Mouse (Mus musculus): ENCODE results near the gene Ube2l3. TPM values are rescaled to one million over a fixed set of nuclear protein-coding genes. Genes with fewer than 3 reads are reported as not detected.

The Ube2l3 gene
- polyA plus RNA-seq, 2 experiments = 65.1 to 218 TPM

- Histone ChIP-seq H3K36me3 (replicated peaks; ENCODE audit: control insufficient read depth, insufficient read depth, low read depth) (no peaks in the 10 kb centered on the region; the same call in 1 of the 2 replicates), H3K9ac (replicated peaks) (no peak overlapping the region), H3K4me2 (ENCODE audit: low read depth) (no peak overlapping the region), H3K27me3 (ENCODE audit: control insufficient read depth, insufficient read depth, low read length) (no peaks in the 10 kb centered on the region), H3K27ac (no peak overlapping the region), H3K4me1 (replicated peaks; ENCODE audit: control insufficient read depth in 2 of 2, insufficient read depth in 2 of 2, low read length in 1 of 2) (peaks cover 6 to 15% of the 10 kb centered on the region in 2 experiments), H3K4me3 (ENCODE audit: insufficient read depth in 1 of 2, low read depth in 2 of 2, low read length in 2 of 2) (no peak overlapping the region), H3K9me3 (ENCODE audit: control insufficient read depth, low read length) (no peaks in the 10 kb centered on the region)
- 90% methylated on average over 1 of the region's 1 CpGs for WGBS (ENCODE audit: insufficient replicate concordance)
- no peak for ATAC-seq (ENCODE audit: insufficient read depth)
- no peak for TF ChIP-seq EP300 (IDR thresholded peaks at IDR 0.05; ENCODE audit: low read depth)
- TF ChIP-seq CTCF (IDR thresholded peaks at IDR 0.05; ENCODE audit: low read depth) = peak; percentile 89
- peak in 1 of 3 experiments; percentile 55 for DNase-seq (ENCODE audit: low read depth in 3 of 3, low spot score in 3 of 3)
Observed at GRCm38 (mm10) chr16:17127292-17127691, 75.2 kb downstream of the Ube2l3 start.

- Histone ChIP-seq H3K9me3 (ENCODE audit: control insufficient read depth, low read length) (no peaks in the 10 kb centered on the region), H3K4me2 (ENCODE audit: low read depth) (peak within 1 kb of the TSS; percentile 85), H3K36me3 (replicated peaks; ENCODE audit: control insufficient read depth, insufficient read depth, low read depth) (no peaks in the 10 kb centered on the region; the same call in 1 of the 2 replicates), H3K4me3 (ENCODE audit: insufficient read depth in 1 of 2, low read depth in 2 of 2, low read length in 2 of 2) (peak within 1 kb of the TSS; percentile 64 to 74), H3K4me1 (replicated peaks; ENCODE audit: control insufficient read depth in 2 of 2, insufficient read depth in 2 of 2, low read length in 1 of 2) (peaks cover 0 to 11% of the 10 kb centered on the region in 2 experiments), H3K9ac (replicated peaks) (peak within 1 kb of the TSS; percentile 76), H3K27ac (peak within 1 kb of the TSS; percentile 70), H3K27me3 (ENCODE audit: control insufficient read depth, insufficient read depth, low read length) (no peaks in the 10 kb centered on the region)
- TF ChIP-seq EP300 (IDR thresholded peaks at IDR 0.05; ENCODE audit: low read depth) (no peak; the same call in 1 of the 2 replicates), CTCF (IDR thresholded peaks at IDR 0.05; ENCODE audit: low read depth) (peak; percentile 29; the same call in 1 of the 2 replicates)
- WGBS (ENCODE audit: insufficient replicate concordance) = under 1% methylated on average over 25 of the region's 25 CpGs
- ATAC-seq (ENCODE audit: insufficient read depth) (peak; percentile 98), DNase-seq (ENCODE audit: low read depth in 3 of 3, low spot score in 3 of 3) (peak; percentile 82 to 84 (median 83))
Observed at GRCm38 (mm10) chr16:17124871-17125520, 77.5 kb downstream of the Ube2l3 start, which contains the start of gene 2610318N02Rik. TSS of gene 2610318N02Rik (minus strand) at chr16:17125167.

- Histone ChIP-seq H3K36me3 (replicated peaks; ENCODE audit: control insufficient read depth, insufficient read depth, low read depth) (no peaks in the 10 kb centered on the region; the same call in 1 of the 2 replicates), H3K4me2 (ENCODE audit: low read depth) (peak overlapping the region; percentile 85), H3K4me3 (ENCODE audit: insufficient read depth in 1 of 2, low read depth in 2 of 2, low read length in 2 of 2) (peak overlapping the region; percentile 64 to 74), H3K4me1 (replicated peaks; ENCODE audit: control insufficient read depth in 2 of 2, insufficient read depth in 2 of 2, low read length in 1 of 2) (peaks cover 0 to 11% of the 10 kb centered on the region in 2 experiments), H3K9ac (replicated peaks) (peak overlapping the region; percentile 71), H3K9me3 (ENCODE audit: control insufficient read depth, low read length) (no peaks in the 10 kb centered on the region), H3K27me3 (ENCODE audit: control insufficient read depth, insufficient read depth, low read length) (no peaks in the 10 kb centered on the region), H3K27ac (no peak overlapping the region)
- ATAC-seq (ENCODE audit: insufficient read depth) = peak; percentile 37
- no peak for DNase-seq (ENCODE audit: low read depth in 3 of 3, low spot score in 3 of 3)
- 9% methylated on average over 22 of the region's 22 CpGs for WGBS (ENCODE audit: insufficient replicate concordance)
- TF ChIP-seq CTCF (IDR thresholded peaks at IDR 0.05; ENCODE audit: low read depth) = no peak
- no peak for TF ChIP-seq EP300 (IDR thresholded peaks at IDR 0.05; ENCODE audit: low read depth)
Observed at GRCm38 (mm10) chr16:17124119-17124870, 78.2 kb downstream of the Ube2l3 start.

- no peak for DNase-seq (ENCODE audit: low read depth in 3 of 3, low spot score in 3 of 3)
Observed at GRCm38 (mm10) chr16:17121569-17121968, 80.9 kb downstream of the Ube2l3 start.

GRCm38 (mm10) chr16:17117309-17117799 is 85.1 kb downstream of the Ube2l3 start:
- no peak for TF ChIP-seq CTCF (IDR thresholded peaks at IDR 0.05; ENCODE audit: low read depth)
- TF ChIP-seq EP300 (IDR thresholded peaks at IDR 0.05; ENCODE audit: low read depth) = no peak
- Histone ChIP-seq H3K27ac (no peak overlapping the region), H3K9ac (replicated peaks) (no peak overlapping the region), H3K36me3 (replicated peaks; ENCODE audit: control insufficient read depth, insufficient read depth, low read depth) (no peaks in the 10 kb centered on the region), H3K4me1 (replicated peaks; ENCODE audit: control insufficient read depth in 2 of 2, insufficient read depth in 2 of 2, low read length in 1 of 2) (no peaks in the 10 kb centered on the region), H3K4me2 (ENCODE audit: low read depth) (no peak overlapping the region), H3K27me3 (ENCODE audit: control insufficient read depth, insufficient read depth, low read length) (no peaks in the 10 kb centered on the region), H3K4me3 (ENCODE audit: insufficient read depth in 1 of 2, low read depth in 2 of 2, low read length in 2 of 2) (no peak overlapping the region), H3K9me3 (ENCODE audit: control insufficient read depth, low read length) (no peaks in the 10 kb centered on the region)
- ATAC-seq (ENCODE audit: insufficient read depth) (no peak), DNase-seq (ENCODE audit: low read depth in 3 of 3, low spot score in 3 of 3) (no peak)
- 73% methylated on average over 5 of the region's 5 CpGs for WGBS (ENCODE audit: insufficient replicate concordance)

More at GRCm38 (mm10) chr16:17121569-17121968, 80.9 kb downstream of the Ube2l3 start:
- no peak for TF ChIP-seq CTCF (IDR thresholded peaks at IDR 0.05; ENCODE audit: low read depth)
- TF ChIP-seq EP300 (IDR thresholded peaks at IDR 0.05; ENCODE audit: low read depth) = no peak
- no peaks in the 10 kb centered on the region for H3K27me3 ChIP-seq (ENCODE audit: control insufficient read depth, insufficient read depth, low read length)
- no peak overlapping the region for H3K4me2 ChIP-seq (ENCODE audit: low read depth)
- no peak overlapping the region for H3K27ac ChIP-seq
- H3K36me3 ChIP-seq (replicated peaks; ENCODE audit: control insufficient read depth, insufficient read depth, low read depth) = no peaks in the 10 kb centered on the region; the same call in 1 of the 2 replicates
- H3K9me3 ChIP-seq (ENCODE audit: control insufficient read depth, low read length) = no peaks in the 10 kb centered on the region
- H3K4me3 ChIP-seq (ENCODE audit: insufficient read depth in 1 of 2, low read depth in 2 of 2, low read length in 2 of 2) = no peak overlapping the region
- ATAC-seq (ENCODE audit: insufficient read depth) = no peak
- 82% methylated on average over 14 of the region's 14 CpGs for WGBS (ENCODE audit: insufficient replicate concordance)
- H3K9ac ChIP-seq (replicated peaks) = no peak overlapping the region
- H3K4me1 ChIP-seq (replicated peaks; ENCODE audit: control insufficient read depth in 2 of 2, insufficient read depth in 2 of 2, low read length in 1 of 2) = peaks cover 0 to 11% of the 10 kb centered on the region in 2 experiments

Measured in liver, embryonic 14.5 days (tissue).